Mouse (Mus musculus) erythroblast, embryonic 14.5 days (primary cell): ENCODE data around the gene Slc17a8.

ENCODE experiments used
- GATA1 ChIP-seq: IDR thresholded peaks from 2 replicates; pipeline ENCODE4 v1.6.1; 2012; ENCODE audit warnings: low read length, inconsistent platforms, mixed read lengths
- TAL1 ChIP-seq: IDR thresholded peaks from 3 replicates; pipeline ENCODE4 v1.6.1; 2012; ENCODE audit warnings: low read length, inconsistent platforms, mixed read lengths

DNA sequence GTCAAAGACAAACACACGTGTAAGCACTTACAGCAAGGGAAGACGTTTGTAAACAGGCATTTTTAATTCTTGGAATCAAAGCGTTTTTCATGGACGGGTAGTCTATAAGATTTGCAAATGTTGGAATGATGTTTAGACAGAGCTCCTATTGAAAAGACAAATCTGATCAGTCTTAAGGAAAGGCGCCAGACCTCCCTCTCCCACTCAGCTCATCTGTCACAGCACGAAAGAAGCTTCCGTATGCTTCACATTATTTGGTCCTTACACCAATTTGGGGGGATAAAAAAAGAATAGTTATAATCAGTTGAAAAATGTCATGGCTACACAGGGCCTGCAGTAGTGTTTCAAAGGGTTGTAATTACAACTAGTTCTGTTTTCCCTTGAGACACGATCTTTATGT lies 31.9 kb upstream of the Slc17a8 start:
- TF ChIP-seq TAL1: no peak
- TF ChIP-seq GATA1: no peak
